Mouse (Mus musculus) embryonic facial prominence, embryonic 15.5 days (tissue): Measurements from ENCODE around the gene Pld5. TPM values are rescaled to one million over a fixed set of nuclear protein-coding genes. Genes with fewer than 3 reads are reported as not detected.

ENCODE experiments used
- ATAC-seq: fragments of 200-750 bp; cut with Nextera tagmentation; 2 replicates; pipeline ENCODE4 v1.8.0; 2017; ENCODE audit warnings: low read depth, moderate TSS enrichment; ENCODE audit not compliant: insufficient number of reproducible peaks, low FRiP score, low TSS enrichment
- H3K27ac ChIP-seq: fragments of 300-500 bp; sonication (generic); replicated peaks from 2 replicates; pipeline ENCODE4 v1.5.1; 2015; ENCODE audit warnings: mild to moderate bottlenecking, inconsistent platforms
- H3K27me3 ChIP-seq: fragments of 300-500 bp; sonication (generic); 2 replicates; pipeline ENCODE4 v1.6.1; 2015; ENCODE audit warnings: inconsistent platforms
- H3K36me3 ChIP-seq: fragments of 300-500 bp; sonication (generic); 2 replicates; pipeline ENCODE4 v1.6.1; 2015; ENCODE audit warnings: mild to moderate bottlenecking, inconsistent platforms
- H3K4me1 ChIP-seq: fragments of 300-500 bp; sonication (generic); 2 replicates; pipeline ENCODE4 v1.6.1; 2015; ENCODE audit warnings: inconsistent platforms
- H3K4me2 ChIP-seq: fragments of 300-500 bp; sonication (generic); replicated peaks from 2 replicates; pipeline ENCODE4 v1.6.1; 2015; ENCODE audit warnings: mild to moderate bottlenecking, inconsistent platforms
- H3K4me3 ChIP-seq: fragments of 300-500 bp; sonication (generic); replicated peaks from 2 replicates; pipeline ENCODE4 v1.5.1; 2015; ENCODE audit warnings: mild to moderate bottlenecking, inconsistent platforms
- H3K9ac ChIP-seq: fragments of 300-500 bp; sonication (generic); 2 replicates; pipeline ENCODE4 v1.6.1; 2015; ENCODE audit warnings: inconsistent platforms
- H3K9me3 ChIP-seq: fragments of 300-500 bp; sonication (generic); replicated peaks from 2 replicates; pipeline ENCODE4 v1.6.1; 2016; ENCODE audit warnings: inconsistent platforms
- WGBS: fragments of 180-500 bp; shearing (Covaris S2); methylation state at CpG from one replicate; pipeline ENCODE4 v1.1.7; 2015; 5-methylcytosine and 5-hydroxymethylcytosine counted together
- polyA plus RNA-seq: library from polyadenylated mRNA; unstranded; fragments of >200 nt; fragmentation: Nextera tagmentation; extraction: Ambion mirVana; gene quantifications from 2 replicates; pipeline ENCODE4 v1.2.1, GENCODE M21; 2015

Gene Pld5
- polyA plus RNA-seq, 1 experiment from 2014 or later = 1.3 TPM

- 33% methylated on average over 17 of the region's 17 CpGs for WGBS
- Histone ChIP-seq H3K36me3 (no peaks in the 10 kb centered on the region), H3K9ac (peak overlapping the region; percentile 31; the same call in 1 of the 2 replicates), H3K27ac (no peak overlapping the region), H3K9me3 (no peaks in the 10 kb centered on the region), H3K4me3 (peak overlapping the region; percentile 16; the same call in 1 of the 2 replicates), H3K27me3 (peaks cover 6% of the 10 kb centered on the region; the same call in 1 of the 2 replicates), H3K4me2 (peak overlapping the region; percentile 43), H3K4me1 (peaks cover 5% of the 10 kb centered on the region; the same call in 1 of the 2 replicates)
- 0 out of 2 replicates have a peak, but pooled peaks have one; percentile 54 for ATAC-seq
Observed at GRCm38 (mm10) chr1:176213645-176214221, 61.4 kb downstream of the Pld5 start.

- Histone ChIP-seq H3K4me3 (peak overlapping the region; percentile 16; the same call in 1 of the 2 replicates), H3K27me3 (peaks cover 6% of the 10 kb centered on the region; the same call in 1 of the 2 replicates), H3K27ac (no peak overlapping the region), H3K36me3 (no peaks in the 10 kb centered on the region), H3K4me2 (peak overlapping the region; percentile 43), H3K4me1 (peaks cover 5% of the 10 kb centered on the region; the same call in 1 of the 2 replicates), H3K9me3 (no peaks in the 10 kb centered on the region), H3K9ac (no peak overlapping the region)
- no peak for ATAC-seq
- WGBS = 63% methylated on average over 9 of the region's 9 CpGs
Observed at GRCm38 (mm10) chr1:176212922-176213644, 62.0 kb downstream of the Pld5 start.

- no peak for ATAC-seq
- H3K27me3 ChIP-seq = peaks cover 6% of the 10 kb centered on the region; the same call in 1 of the 2 replicates
- 95% methylated on average over 1 of the region's 1 CpGs for WGBS
- peaks cover 5% of the 10 kb centered on the region; the same call in 1 of the 2 replicates for H3K4me1 ChIP-seq
- H3K9ac ChIP-seq = no peak overlapping the region
- H3K4me3 ChIP-seq = no peak overlapping the region
- no peak overlapping the region for H3K27ac ChIP-seq
- no peaks in the 10 kb centered on the region for H3K9me3 ChIP-seq
- no peaks in the 10 kb centered on the region for H3K36me3 ChIP-seq
- H3K4me2 ChIP-seq = no peak overlapping the region
Observed at GRCm38 (mm10) chr1:176210803-176211202, 64.3 kb downstream of the Pld5 start.

DNA sequence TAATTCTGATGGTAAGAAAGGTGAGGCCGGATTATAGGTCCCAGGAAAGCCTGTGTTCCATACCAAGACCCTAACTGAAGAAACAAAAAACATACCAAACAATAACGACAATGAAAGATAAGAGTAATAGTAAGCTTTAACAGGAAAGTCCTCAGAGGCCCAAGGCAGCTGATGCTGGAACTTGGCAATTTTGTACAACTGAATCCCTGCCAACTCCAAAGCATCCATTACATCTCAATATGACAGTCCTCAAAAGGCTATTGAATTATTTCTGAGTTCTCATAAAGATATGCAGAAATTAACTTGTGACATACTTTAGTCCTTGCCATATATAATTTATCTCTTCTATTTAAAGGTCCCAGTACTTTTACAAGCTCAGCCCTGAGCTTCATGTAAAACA, 67.1 kb downstream of the Pld5 start:
- Histone ChIP-seq H3K9ac (no peak overlapping the region), H3K27ac (no peak overlapping the region), H3K4me3 (no peak overlapping the region), H3K36me3 (no peaks in the 10 kb centered on the region), H3K27me3 (no peaks in the 10 kb centered on the region), H3K9me3 (no peaks in the 10 kb centered on the region), H3K4me1 (no peaks in the 10 kb centered on the region), H3K4me2 (no peak overlapping the region)
- 73% methylated on average over 2 of the region's 2 CpGs for WGBS
- no peak for ATAC-seq

DNA sequence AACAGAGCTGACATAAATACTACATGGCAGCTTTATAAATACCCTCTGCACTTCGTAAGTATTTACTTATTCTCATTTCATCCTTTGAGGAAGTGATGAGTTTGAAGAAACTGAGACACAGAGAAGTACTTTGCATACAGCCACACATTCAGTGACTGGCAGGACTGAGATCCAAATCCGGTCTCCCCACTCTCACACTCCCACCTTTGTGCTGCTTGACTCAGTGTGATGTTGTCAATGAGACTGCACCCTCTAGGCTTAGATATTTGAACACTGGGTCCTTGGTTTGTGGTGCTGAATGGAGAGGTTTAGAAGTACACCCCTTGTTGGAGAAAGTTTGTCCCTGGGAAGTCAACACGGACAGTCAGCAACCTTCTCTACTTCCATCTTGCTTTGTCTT, 72.8 kb downstream of the Pld5 start:
- H3K9ac ChIP-seq = no peak overlapping the region
- H3K4me1 ChIP-seq = no peaks in the 10 kb centered on the region
- H3K4me3 ChIP-seq = no peak overlapping the region
- H3K27me3 ChIP-seq = no peaks in the 10 kb centered on the region
- H3K27ac ChIP-seq = no peak overlapping the region
- ATAC-seq = no peak
- H3K36me3 ChIP-seq = no peaks in the 10 kb centered on the region
- 82% methylated on average over 3 of the region's 3 CpGs for WGBS
- H3K4me2 ChIP-seq = no peak overlapping the region
- H3K9me3 ChIP-seq = no peaks in the 10 kb centered on the region

- Histone ChIP-seq H3K27me3 (no peaks in the 10 kb centered on the region), H3K4me3 (no peak overlapping the region), H3K4me1 (no peaks in the 10 kb centered on the region), H3K36me3 (no peaks in the 10 kb centered on the region), H3K27ac (no peak overlapping the region), H3K9ac (no peak overlapping the region), H3K4me2 (no peak overlapping the region), H3K9me3 (no peaks in the 10 kb centered on the region)
- WGBS = 82% methylated on average over 6 of the region's 6 CpGs
- no peak for ATAC-seq
Observed at GRCm38 (mm10) chr1:176197036-176197766, 77.9 kb downstream of the Pld5 start.

DNA sequence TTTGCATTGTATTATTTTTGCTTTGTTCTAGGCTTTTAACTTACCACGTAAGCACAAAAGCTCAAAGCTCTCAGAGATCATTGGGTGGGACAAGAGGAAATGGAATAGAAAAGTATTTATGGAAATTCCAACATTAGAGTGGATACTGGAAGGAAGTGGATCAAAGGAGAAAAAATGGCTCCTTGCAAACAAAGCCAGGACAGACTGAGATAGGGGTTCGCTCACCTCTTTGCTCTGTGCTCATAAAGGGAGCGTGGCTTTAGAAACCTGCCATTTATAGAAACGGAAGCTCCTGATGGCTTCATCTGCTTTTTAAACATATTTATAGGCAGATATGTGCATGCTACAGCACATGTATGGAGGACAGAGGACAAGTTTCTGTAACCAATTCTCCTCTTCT, 78.8 kb downstream of the Pld5 start:
- H3K27me3 ChIP-seq = no peaks in the 10 kb centered on the region
- H3K4me3 ChIP-seq = no peak overlapping the region
- no peak overlapping the region for H3K9ac ChIP-seq
- no peaks in the 10 kb centered on the region for H3K9me3 ChIP-seq
- WGBS = 87% methylated on average over 4 of the region's 4 CpGs
- ATAC-seq = no peak
- H3K4me2 ChIP-seq = no peak overlapping the region
- H3K4me1 ChIP-seq = no peaks in the 10 kb centered on the region
- no peak overlapping the region for H3K27ac ChIP-seq
- H3K36me3 ChIP-seq = no peaks in the 10 kb centered on the region

GRCm38 (mm10) chr1:176194727-176195126, 80.4 kb downstream of the Pld5 start:
- no peaks in the 10 kb centered on the region for H3K27me3 ChIP-seq
- H3K4me3 ChIP-seq = no peak overlapping the region
- 75% methylated on average over 2 of the region's 2 CpGs for WGBS
- H3K9me3 ChIP-seq = no peaks in the 10 kb centered on the region
- ATAC-seq = no peak
- H3K9ac ChIP-seq = no peak overlapping the region
- no peak overlapping the region for H3K27ac ChIP-seq
- H3K36me3 ChIP-seq = no peaks in the 10 kb centered on the region
- H3K4me1 ChIP-seq = no peaks in the 10 kb centered on the region
- no peak overlapping the region for H3K4me2 ChIP-seq

- Histone ChIP-seq H3K27me3 (no peaks in the 10 kb centered on the region), H3K9me3 (no peaks in the 10 kb centered on the region), H3K27ac (no peak overlapping the region), H3K4me3 (no peak overlapping the region), H3K36me3 (no peaks in the 10 kb centered on the region), H3K4me2 (no peak overlapping the region), H3K9ac (no peak overlapping the region), H3K4me1 (no peaks in the 10 kb centered on the region)
- WGBS = 69% methylated on average over 6 of the region's 6 CpGs
- ATAC-seq = no peak
Observed at GRCm38 (mm10) chr1:176183991-176184390, 91.1 kb downstream of the Pld5 start.

- no peak overlapping the region for H3K27ac ChIP-seq
- no peaks in the 10 kb centered on the region for H3K36me3 ChIP-seq
- no peak overlapping the region for H3K9ac ChIP-seq
- no peaks in the 10 kb centered on the region for H3K27me3 ChIP-seq
- H3K4me2 ChIP-seq = no peak overlapping the region
- H3K9me3 ChIP-seq = no peaks in the 10 kb centered on the region
- H3K4me3 ChIP-seq = no peak overlapping the region
- no peak for ATAC-seq
- H3K4me1 ChIP-seq = no peaks in the 10 kb centered on the region
- WGBS = 84% methylated on average over 1 of the region's 1 CpGs
Observed at GRCm38 (mm10) chr1:176174971-176175370, 100.1 kb downstream of the Pld5 start.

DNA sequence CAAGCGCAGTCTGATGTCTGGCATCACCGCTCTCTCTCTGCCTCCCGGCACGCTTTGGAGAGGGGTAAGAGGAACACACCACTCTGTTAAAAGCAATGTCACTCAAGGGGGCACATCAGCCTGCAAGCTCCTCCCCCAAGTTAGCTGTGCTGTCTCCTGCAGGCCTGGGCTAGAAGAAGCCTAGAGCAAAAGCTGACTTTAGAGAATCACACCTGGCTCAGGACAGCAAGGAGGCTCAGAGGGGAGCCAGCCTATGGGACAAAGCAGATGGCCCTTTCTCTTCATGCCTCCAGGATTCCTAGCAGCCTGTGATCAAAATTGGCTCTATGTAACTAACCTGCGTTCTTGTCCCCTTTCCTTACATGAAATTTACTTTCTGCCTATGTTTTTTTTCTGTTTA, 107.3 kb downstream of the Pld5 start:
- Histone ChIP-seq H3K27ac (no peak overlapping the region), H3K4me1 (no peaks in the 10 kb centered on the region), H3K27me3 (no peaks in the 10 kb centered on the region), H3K4me2 (no peak overlapping the region), H3K9me3 (no peaks in the 10 kb centered on the region), H3K9ac (no peak overlapping the region), H3K36me3 (no peaks in the 10 kb centered on the region), H3K4me3 (no peak overlapping the region)
- no peak for ATAC-seq
- WGBS = 56% methylated on average over 5 of the region's 5 CpGs
